29 mouse cellular contexts compared by ENCODE assay signal in the genomic region with DNA sequence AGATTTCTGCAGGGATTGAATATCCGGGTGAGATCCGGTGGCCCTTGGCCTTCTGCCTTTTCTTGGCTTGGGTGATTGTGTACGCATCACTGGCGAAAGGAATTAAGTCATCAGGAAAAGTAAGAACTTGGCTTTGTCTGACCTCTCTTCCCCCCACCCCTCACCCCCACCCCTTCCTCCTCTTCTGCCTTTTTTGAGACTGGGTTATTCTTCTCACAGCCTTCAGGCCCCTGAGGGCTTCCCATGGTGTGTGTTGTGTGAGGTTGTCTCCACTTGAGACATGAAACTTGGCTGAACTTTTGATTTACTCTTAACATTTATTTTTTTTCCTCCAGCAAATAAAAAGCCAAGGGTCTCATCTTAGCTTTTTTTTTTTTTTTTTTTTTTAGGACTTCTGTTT. TPM values are rescaled to one million over a fixed set of nuclear protein-coding genes. Genes with fewer than 3 reads are reported as not detected.
"Had no signal": no experiment of that assay in that cellular context is flagged by ENCODE, and none has a peak within 500 bp of the region (broad histone marks: within the 10 kb centered on the region; RNA-seq: fewer than 3 reads in every experiment).

No protein-coding gene starts in this region.

- H3K27me3 ChIP-seq: hindbrain, embryonic 15.5 days; limb, embryonic 12.5 days; limb, embryonic 15.5 days; liver, embryonic 12.5 days had no signal

- H3K27ac ChIP-seq: heart, adult 2 months; heart, embryonic 13.5 days; heart, embryonic 15.5 days; hindbrain, embryonic 13.5 days; hindbrain, embryonic 15.5 days; hindbrain, postnatal 0 days; limb, embryonic 12.5 days; limb, embryonic 15.5 days; liver, embryonic 12.5 days; liver, embryonic 14.5 days had no signal

- H3K36me3 ChIP-seq: heart, embryonic 13.5 days; heart, embryonic 15.5 days; hindbrain, embryonic 15.5 days; limb, embryonic 12.5 days; limb, embryonic 15.5 days; liver, embryonic 12.5 days had no signal

- H3K4me1 ChIP-seq: heart, embryonic 13.5 days; heart, embryonic 15.5 days; hindbrain, embryonic 13.5 days; hindbrain, embryonic 15.5 days; limb, embryonic 15.5 days; liver, embryonic 12.5 days had no signal

- H3K4me2 ChIP-seq: heart, embryonic 11.5 days; heart, embryonic 13.5 days; heart, embryonic 15.5 days; hindbrain, embryonic 13.5 days; hindbrain, embryonic 15.5 days; limb, embryonic 12.5 days; limb, embryonic 15.5 days; liver, embryonic 12.5 days had no signal

- ATAC-seq: hindbrain, postnatal 0 days; intestine, embryonic 16.5 days; liver, embryonic 12.5 days had no signal

- H3K9me3 ChIP-seq: heart, embryonic 13.5 days; heart, embryonic 15.5 days; hindbrain, embryonic 13.5 days; hindbrain, embryonic 15.5 days; limb, embryonic 12.5 days; limb, embryonic 15.5 days; liver, embryonic 12.5 days had no signal

- H3K4me3 ChIP-seq: heart, adult 2 months; heart, embryonic 13.5 days; heart, embryonic 15.5 days; hindbrain, embryonic 13.5 days; hindbrain, embryonic 15.5 days; limb, embryonic 12.5 days; limb, embryonic 15.5 days; liver, embryonic 12.5 days had no signal

- H3K9ac ChIP-seq: heart, embryonic 13.5 days; heart, embryonic 15.5 days; hindbrain, embryonic 13.5 days; hindbrain, embryonic 15.5 days; limb, embryonic 12.5 days; limb, embryonic 15.5 days; liver, embryonic 12.5 days; liver, embryonic 14.5 days had no signal

- DNase-seq: gastrocnemius, postnatal 14 days; gastrocnemius, postnatal 36 days; heart, adult 11 months; heart, adult 2 months; heart, postnatal 14 days; heart, postnatal 36 days; kidney, adult 11 months; kidney, adult 2 months; kidney, adult 9 months; kidney, postnatal 36 days; layer of hippocampus, adult 9-11 months; layer of hippocampus, postnatal 36 days; left cerebral cortex, postnatal 4 days had no signal

RNA-seq across cellular contexts. Expression of a gene that starts 20.1 kb away (rescaled TPM):
- polyA plus RNA-seq: heart, embryonic 11.5 days; heart, embryonic 13.5 days; heart, embryonic 15.5 days; heart, postnatal 0 days; intestine, embryonic 14.5 days; intestine, embryonic 16.5 days; kidney, adult 2 months; large intestine, adult 2 months; limb, embryonic 12.5 days; liver, adult 2 months; liver, embryonic 12.5 days; liver, embryonic 16.5 days had no signal

RNA-seq across cellular contexts. Expression of a gene that starts 44.7 kb away (rescaled TPM):
- polyA plus RNA-seq: heart, adult 2 months; kidney, adult 2 months; liver, adult 2 months had no signal
